Mouse (Mus musculus) liver, embryonic 14.5 days (tissue): Measurements from ENCODE around the gene 1700067K01Rik.

ENCODE experiments used
- CTCF ChIP-seq: IDR thresholded peaks from 2 replicates; pipeline ENCODE4 v1.5.1; 2016; ENCODE audit warnings: antibody characterized with exemption, low read depth, control low read depth
- EP300 ChIP-seq: IDR thresholded peaks from 2 replicates; pipeline ENCODE4 v1.6.1; 2016; ENCODE audit warnings: antibody characterized with exemption, low read depth

GRCm38 (mm10) chr8:83999057-83999705 is 2.1 kb upstream of the 1700067K01Rik start:
- TF ChIP-seq CTCF, result no peak
- TF ChIP-seq EP300, result no peak
